Mouse (Mus musculus) lung, adult 2 months (tissue): ENCODE results near the gene Ssna1.

Source experiments
- CTCF ChIP-seq: fragments of 200-500 bp; IDR thresholded peaks from 2 replicates; pipeline ENCODE4 v1.5.1; 2011; ENCODE audit warnings: mild to moderate bottlenecking, low read length, control low read depth; ENCODE audit not compliant: insufficient read depth
- POLR2A ChIP-seq: fragments of 200-500 bp; IDR thresholded peaks from 2 replicates; pipeline ENCODE4 v1.6.1; 2011; ENCODE audit warnings: low read depth, mild to moderate bottlenecking, control low read depth, low read length, borderline replicate concordance; ENCODE audit errors: extremely low read depth

DNA sequence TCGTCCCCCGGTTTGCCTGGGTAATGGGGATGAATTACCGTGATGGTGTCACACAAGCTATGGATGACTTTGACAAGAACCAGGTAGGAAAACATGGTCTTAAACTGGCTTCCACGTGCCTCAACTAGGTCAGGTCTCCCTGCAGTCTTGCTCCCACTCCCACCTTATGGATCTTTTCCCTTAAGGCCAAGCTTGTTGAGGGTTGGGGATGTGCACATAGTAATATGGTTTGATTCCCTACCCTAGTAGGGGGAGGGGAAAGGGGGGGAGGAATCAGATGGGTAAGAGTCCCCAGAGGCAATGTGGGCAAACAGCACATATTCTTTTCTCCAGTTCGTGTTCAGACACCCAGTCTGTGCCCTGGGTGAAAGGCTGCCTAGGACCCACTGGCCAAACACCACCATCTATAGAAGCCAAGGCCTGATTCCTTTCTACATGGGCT is 50.9 kb downstream of the Ssna1 start:
- TF ChIP-seq POLR2A (peak; percentile 38; the same call in 1 of the 2 replicates), CTCF (no peak)
